Mouse (Mus musculus): ENCODE results near the gene Stk11. TPM values are rescaled to one million over a fixed set of nuclear protein-coding genes. Genes with fewer than 3 reads are reported as not detected.

Gene Stk11
- total and polyA plus RNA-seq, 2 experiments from 2014 or later = 14.8 to 77.8 TPM

DNA sequence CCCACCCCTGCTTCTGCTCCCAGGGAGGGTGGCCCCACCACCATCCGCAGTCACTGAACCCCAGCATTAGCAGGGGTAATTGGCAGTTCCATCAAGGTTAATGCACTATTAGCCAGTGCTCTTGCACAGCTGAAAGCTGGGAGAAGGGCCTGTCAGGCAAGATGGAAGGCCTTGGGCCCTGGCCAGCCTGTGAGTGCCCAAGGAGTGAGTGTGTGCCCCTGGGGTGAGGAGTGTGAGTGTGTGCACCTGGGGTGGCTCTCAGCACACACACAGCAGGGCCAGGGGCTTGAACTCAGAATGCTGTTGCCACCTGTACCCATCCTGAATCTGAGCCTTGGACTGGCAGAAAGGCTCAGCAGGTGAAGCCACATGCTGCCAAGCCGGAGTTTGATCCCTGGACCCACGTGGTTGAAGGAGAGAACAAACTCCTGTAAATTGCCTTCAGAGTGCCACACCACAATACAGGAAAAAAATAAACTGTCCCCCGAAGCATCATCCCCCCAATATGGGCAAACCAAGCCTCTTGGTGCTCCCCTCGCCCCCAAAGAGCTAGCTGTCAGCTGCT is 60.7 kb downstream of the Stk11 start:
- H3K4me2 ChIP-seq (ENCODE audit: low read depth) = no peak overlapping the region

DNA sequence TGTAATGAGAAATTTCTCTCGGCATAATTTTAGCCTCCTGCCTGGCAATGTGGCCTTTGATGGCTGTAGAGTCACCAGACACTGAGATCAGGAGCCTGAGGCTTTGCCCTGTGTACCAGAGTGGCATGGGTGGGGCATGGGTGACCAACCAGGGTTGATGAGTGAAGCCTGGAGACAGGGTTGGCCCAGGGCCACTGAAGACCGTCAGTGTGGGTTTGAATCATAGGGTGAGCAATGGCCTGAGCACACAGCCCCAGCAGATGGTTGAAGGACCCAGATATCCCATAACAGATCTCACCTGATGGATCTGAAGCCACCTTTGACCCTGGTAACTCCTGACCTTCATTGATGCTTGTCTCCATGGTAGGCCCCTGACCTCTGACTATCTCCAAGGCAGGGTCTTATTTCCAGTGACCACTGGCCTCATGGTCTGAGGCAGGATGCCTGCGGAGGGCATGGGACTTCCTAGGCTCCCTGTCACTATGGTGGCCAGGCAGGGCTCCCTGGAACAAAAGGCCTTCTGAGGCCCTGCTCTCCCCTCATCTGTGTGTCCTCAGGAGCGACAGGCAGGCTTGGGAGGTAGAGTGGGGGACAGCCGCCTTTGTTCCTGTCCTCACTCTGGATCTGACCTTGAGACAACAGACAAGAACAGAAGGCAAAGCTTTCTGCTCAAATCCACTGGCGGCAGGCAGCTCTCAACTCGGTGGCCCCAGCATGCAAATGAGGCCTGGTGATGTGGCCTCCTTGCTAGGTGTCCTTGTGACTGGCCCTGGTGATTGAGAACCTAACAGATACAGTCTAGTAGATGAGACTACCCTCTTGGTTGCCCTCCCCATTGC is 62.1 kb downstream of the Stk11 start:
- TF ChIP-seq CTCF (IDR thresholded peaks at IDR 0.05; ENCODE audit: low read depth) = no peak
- no peak for ATAC-seq
- no peak overlapping the region for H3K4me2 ChIP-seq (ENCODE audit: low read depth)
- H3K9ac ChIP-seq = no peak overlapping the region
- H3K4me3 ChIP-seq (ENCODE audit: low read depth, low read length) = no peak overlapping the region
- 65% methylated on average over 7 of the region's 7 CpGs for WGBS
- no peak for DNase-seq
- no peak overlapping the region for H3K27ac ChIP-seq (ENCODE audit: low read depth, low read length)
- H3K4me1 ChIP-seq (ENCODE audit: insufficient read depth) = peaks cover 18% of the 10 kb centered on the region
- no peaks in the 10 kb centered on the region for H3K27me3 ChIP-seq (ENCODE audit: insufficient read depth, low read length)
- H3K36me3 ChIP-seq (ENCODE audit: insufficient read depth) = no peaks in the 10 kb centered on the region
- no peaks in the 10 kb centered on the region for H3K9me3 ChIP-seq (ENCODE audit: low read length)

More for the DNA sequence above, 60.7 kb downstream of the Stk11 start:
- TF ChIP-seq CTCF (IDR thresholded peaks at IDR 0.05; ENCODE audit: low read depth) = no peak
- Histone ChIP-seq H3K27me3 (ENCODE audit: insufficient read depth, low read length) (no peaks in the 10 kb centered on the region), H3K4me1 (ENCODE audit: insufficient read depth) (peaks cover 15% of the 10 kb centered on the region), H3K27ac (ENCODE audit: low read depth, low read length) (no peak overlapping the region), H3K36me3 (ENCODE audit: insufficient read depth) (peaks cover 10% of the 10 kb centered on the region), H3K9ac (no peak overlapping the region), H3K4me3 (ENCODE audit: low read depth, low read length) (no peak overlapping the region), H3K9me3 (ENCODE audit: low read length) (no peaks in the 10 kb centered on the region)
- DNase-seq (no peak), ATAC-seq (no peak)
- WGBS = 70% methylated on average over 5 of the region's 5 CpGs

DNA sequence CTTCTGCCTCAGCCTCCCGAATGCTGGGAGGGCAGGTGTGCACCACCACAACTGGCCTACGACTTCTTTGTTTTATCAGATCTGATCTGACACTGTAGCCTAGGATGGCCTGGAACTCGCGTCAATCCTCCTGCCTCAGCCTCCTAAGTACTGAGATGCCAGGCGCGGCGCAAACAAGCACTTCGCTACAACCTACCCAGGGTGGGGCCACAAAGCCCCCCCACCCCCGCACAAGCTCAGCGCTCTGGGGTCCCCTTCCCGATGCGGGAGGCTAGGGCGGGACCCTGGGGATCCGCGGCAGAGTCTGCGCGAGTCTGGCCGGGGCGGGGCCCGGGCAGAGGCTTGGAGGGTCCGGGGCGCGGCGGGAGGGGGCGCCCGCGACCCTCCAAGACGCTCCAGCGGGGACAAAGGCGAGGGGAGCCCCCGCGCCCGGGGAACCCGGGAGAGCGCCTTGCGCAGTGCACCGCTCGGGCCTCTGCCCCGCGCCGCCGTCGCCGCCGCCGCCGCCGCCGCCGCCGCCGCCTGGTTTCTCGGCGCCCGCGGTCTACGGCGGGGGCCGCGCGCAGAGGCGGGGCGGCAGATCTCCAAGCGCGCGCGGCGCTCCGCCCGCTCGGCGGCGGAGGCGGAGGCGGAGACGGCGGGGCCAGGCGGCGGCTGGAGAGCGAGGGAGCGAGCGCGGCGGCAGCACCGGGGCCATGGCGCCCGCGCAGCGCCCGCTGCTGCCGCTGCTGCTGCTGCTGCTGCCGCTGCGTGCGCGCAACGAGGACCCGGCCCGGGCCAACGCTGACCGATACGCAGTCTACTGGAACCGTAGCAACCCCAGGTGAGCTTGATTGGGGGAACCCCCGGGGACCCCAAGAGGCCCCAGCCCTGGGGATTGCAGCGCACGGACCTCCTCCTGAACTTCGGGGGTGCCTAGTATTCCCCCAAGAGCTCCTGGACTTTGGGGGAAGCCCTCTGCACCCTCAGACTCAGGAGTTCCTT is 63.8 kb downstream of the Stk11 start, which contains the start of gene Efna2:
TSS of gene Efna2 (plus strand) at position 415 of the 984 bp plus-strand sequence.
- H3K27ac ChIP-seq (ENCODE audit: low read depth, low read length) = peak within 1 kb of the TSS; percentile 78
- no peaks in the 10 kb centered on the region for H3K36me3 ChIP-seq (ENCODE audit: insufficient read depth)
- TF ChIP-seq CTCF (IDR thresholded peaks at IDR 0.05; ENCODE audit: low read depth) = peak; percentile 13; the same call in 1 of the 2 replicates
- peak; percentile 77 for ATAC-seq
- peak within 1 kb of the TSS; percentile 81 for H3K9ac ChIP-seq
- peak within 1 kb of the TSS; percentile 78 for H3K4me3 ChIP-seq (ENCODE audit: low read depth, low read length)
- H3K4me2 ChIP-seq (ENCODE audit: low read depth) = peak within 1 kb of the TSS; percentile 68
- H3K9me3 ChIP-seq (ENCODE audit: low read length) = no peaks in the 10 kb centered on the region
- peak; percentile 80 for DNase-seq
- 4% methylated on average over 69 of the region's 106 CpGs for WGBS
- H3K27me3 ChIP-seq (ENCODE audit: insufficient read depth, low read length) = no peaks in the 10 kb centered on the region
- peaks cover 18% of the 10 kb centered on the region for H3K4me1 ChIP-seq (ENCODE audit: insufficient read depth)

Other genes starting within 250 kb of the Stk11 start
Only the 30 nearest of the 35 such genes appear.
- not detected in 2 replicates for gene Cfd, start 224.9 kb upstream of the Stk11 start, total RNA-seq (2014; rRNA removed)
- gene Cfd, start 224.9 kb upstream of the Stk11 start, polyA plus RNA-seq (2015; fragmentation: Nextera tagmentation; extraction: Ambion mirVana) = not detected in 2 replicates
- 47.0 and 60.9 TPM in 2 replicates for gene Med16, start 206.9 kb upstream of the Stk11 start, total RNA-seq (2014; rRNA removed)
- gene Med16, start 206.9 kb upstream of the Stk11 start, polyA plus RNA-seq (2015; fragmentation: Nextera tagmentation; extraction: Ambion mirVana) = 46.1 and 56.0 TPM in 2 replicates
- gene Gm26602, start 204.9 kb upstream of the Stk11 start, total RNA-seq (2014; rRNA removed) = not detected in 2 replicates
- 34.4 and 39.2 TPM in 2 replicates for gene Gm26602, start 204.9 kb upstream of the Stk11 start, polyA plus RNA-seq (2015; fragmentation: Nextera tagmentation; extraction: Ambion mirVana)
- 4.2 and 5.4 TPM in 2 replicates for gene Kiss1r, start 198.8 kb upstream of the Stk11 start, total RNA-seq (2014; rRNA removed)
- 3.4 and 3.6 TPM in 2 replicates for gene Kiss1r, start 198.8 kb upstream of the Stk11 start, polyA plus RNA-seq (2015; fragmentation: Nextera tagmentation; extraction: Ambion mirVana)
- gene R3hdm4, start 194.6 kb upstream of the Stk11 start, total RNA-seq (2014; rRNA removed) = 117 and 129 TPM in 2 replicates
- 282 and 333 TPM in 2 replicates for gene R3hdm4, start 194.6 kb upstream of the Stk11 start, polyA plus RNA-seq (2015; fragmentation: Nextera tagmentation; extraction: Ambion mirVana)
- 7.1 and 7.9 TPM in 2 replicates for gene Arid3a, start 188.8 kb upstream of the Stk11 start, total RNA-seq (2014; rRNA removed)
- 1.0 and 2.1 TPM in 2 replicates for gene Arid3a, start 188.8 kb upstream of the Stk11 start, polyA plus RNA-seq (2015; fragmentation: Nextera tagmentation; extraction: Ambion mirVana)
- 58.2 and 84.6 TPM in 2 replicates for gene Wdr18, start 155.7 kb upstream of the Stk11 start, total RNA-seq (2014; rRNA removed)
- gene Wdr18, start 155.7 kb upstream of the Stk11 start, polyA plus RNA-seq (2015; fragmentation: Nextera tagmentation; extraction: Ambion mirVana) = 91.9 and 107 TPM in 2 replicates
- 0.14 and 0.15 TPM in 2 replicates for gene Grin3b, start 145.1 kb upstream of the Stk11 start, total RNA-seq (2014; rRNA removed)
- gene Grin3b, start 145.1 kb upstream of the Stk11 start, polyA plus RNA-seq (2015; fragmentation: Nextera tagmentation; extraction: Ambion mirVana) = 0.09 and 0.18 TPM in 2 replicates
- 109 and 129 TPM in 2 replicates for gene Tmem259, start 131.5 kb upstream of the Stk11 start, total RNA-seq (2014; rRNA removed)
- gene Tmem259, start 131.5 kb upstream of the Stk11 start, polyA plus RNA-seq (2015; fragmentation: Nextera tagmentation; extraction: Ambion mirVana) = 25.6 and 26.5 TPM in 2 replicates
- gene Cnn2, start 127.2 kb upstream of the Stk11 start, total RNA-seq (2014; rRNA removed) = 19.5 and 28.2 TPM in 2 replicates
- gene Cnn2, start 127.2 kb upstream of the Stk11 start, polyA plus RNA-seq (2015; fragmentation: Nextera tagmentation; extraction: Ambion mirVana) = 15.7 and 17.0 TPM in 2 replicates
- 6.1 and 6.2 TPM in 2 replicates for gene Abca7, start 119.3 kb upstream of the Stk11 start, total RNA-seq (2014; rRNA removed)
- 1.1 TPM in 2 replicates for gene Abca7, start 119.3 kb upstream of the Stk11 start, polyA plus RNA-seq (2015; fragmentation: Nextera tagmentation; extraction: Ambion mirVana)
- 2.3 and 2.4 TPM in 2 replicates for gene Arhgap45, start 99.2 kb upstream of the Stk11 start, total RNA-seq (2014; rRNA removed)
- gene Arhgap45, start 99.2 kb upstream of the Stk11 start, polyA plus RNA-seq (2015; fragmentation: Nextera tagmentation; extraction: Ambion mirVana) = 1.2 and 1.7 TPM in 2 replicates
- gene Polr2e, start 76.0 kb upstream of the Stk11 start, total RNA-seq (2014; rRNA removed) = 104 and 129 TPM in 2 replicates
- 168 and 184 TPM in 2 replicates for gene Polr2e, start 76.0 kb upstream of the Stk11 start, polyA plus RNA-seq (2015; fragmentation: Nextera tagmentation; extraction: Ambion mirVana)
- gene Gpx4, start 68.6 kb upstream of the Stk11 start, total RNA-seq (2014; rRNA removed) = 401 and 478 TPM in 2 replicates
- 644 and 800 TPM in 2 replicates for gene Gpx4, start 68.6 kb upstream of the Stk11 start, polyA plus RNA-seq (2015; fragmentation: Nextera tagmentation; extraction: Ambion mirVana)
- gene Sbno2, start 10.2 kb upstream of the Stk11 start, total RNA-seq (2014; rRNA removed) = 19.2 and 24.2 TPM in 2 replicates
- gene Sbno2, start 10.2 kb upstream of the Stk11 start, polyA plus RNA-seq (2015; fragmentation: Nextera tagmentation; extraction: Ambion mirVana) = 4.6 and 6.8 TPM in 2 replicates
- gene Atp5d, start 22.8 kb downstream of the Stk11 start, total RNA-seq (2014; rRNA removed) = 154 and 193 TPM in 2 replicates
- 633 and 650 TPM in 2 replicates for gene Atp5d, start 22.8 kb downstream of the Stk11 start, polyA plus RNA-seq (2015; fragmentation: Nextera tagmentation; extraction: Ambion mirVana)
- 114 and 151 TPM in 2 replicates for gene Cbarp, start 25.0 kb downstream of the Stk11 start, total RNA-seq (2014; rRNA removed)
- gene Cbarp, start 25.0 kb downstream of the Stk11 start, polyA plus RNA-seq (2015; fragmentation: Nextera tagmentation; extraction: Ambion mirVana) = 57.5 and 68.2 TPM in 2 replicates
- 91.5 and 120 TPM in 2 replicates for gene Midn, start 32.5 kb downstream of the Stk11 start, total RNA-seq (2014; rRNA removed)
- gene Midn, start 32.5 kb downstream of the Stk11 start, polyA plus RNA-seq (2015; fragmentation: Nextera tagmentation; extraction: Ambion mirVana) = 19.3 and 21.3 TPM in 2 replicates
- 345 and 424 TPM in 2 replicates for gene Cirbp, start 50.2 kb downstream of the Stk11 start, total RNA-seq (2014; rRNA removed)
- 834 and 838 TPM in 2 replicates for gene Cirbp, start 50.2 kb downstream of the Stk11 start, polyA plus RNA-seq (2015; fragmentation: Nextera tagmentation; extraction: Ambion mirVana)
- gene 1600002K03Rik, start 57.1 kb downstream of the Stk11 start, total RNA-seq (2014; rRNA removed) = 4.2 and 5.0 TPM in 2 replicates
- gene 1600002K03Rik, start 57.1 kb downstream of the Stk11 start, polyA plus RNA-seq (2015; fragmentation: Nextera tagmentation; extraction: Ambion mirVana) = 5.0 and 6.0 TPM in 2 replicates
- 29.0 and 30.9 TPM in 2 replicates for gene Efna2, start 63.7 kb downstream of the Stk11 start, total RNA-seq (2014; rRNA removed)
- 30.6 and 31.3 TPM in 2 replicates for gene Efna2, start 63.7 kb downstream of the Stk11 start, polyA plus RNA-seq (2015; fragmentation: Nextera tagmentation; extraction: Ambion mirVana)
- 57.6 and 60.7 TPM in 2 replicates for gene Mum1, start 110.6 kb downstream of the Stk11 start, total RNA-seq (2014; rRNA removed)
- gene Mum1, start 110.6 kb downstream of the Stk11 start, polyA plus RNA-seq (2015; fragmentation: Nextera tagmentation; extraction: Ambion mirVana) = 41.1 and 50.4 TPM in 2 replicates
- 162 and 212 TPM in 2 replicates for gene Ndufs7, start 133.3 kb downstream of the Stk11 start, total RNA-seq (2014; rRNA removed)
- 343 and 394 TPM in 2 replicates for gene Ndufs7, start 133.3 kb downstream of the Stk11 start, polyA plus RNA-seq (2015; fragmentation: Nextera tagmentation; extraction: Ambion mirVana)
- gene Gamt, start 145.2 kb downstream of the Stk11 start, total RNA-seq (2014; rRNA removed) = 15.2 and 18.2 TPM in 2 replicates
- gene Gamt, start 145.2 kb downstream of the Stk11 start, polyA plus RNA-seq (2015; fragmentation: Nextera tagmentation; extraction: Ambion mirVana) = 20.8 and 21.8 TPM in 2 replicates
- gene Dazap1, start 145.7 kb downstream of the Stk11 start, total RNA-seq (2014; rRNA removed) = 120 and 122 TPM in 2 replicates
- gene Dazap1, start 145.7 kb downstream of the Stk11 start, polyA plus RNA-seq (2015; fragmentation: Nextera tagmentation; extraction: Ambion mirVana) = 42.4 and 46.1 TPM in 2 replicates
- 1,181 and 1,718 TPM in 2 replicates for gene Rps15, start 176.7 kb downstream of the Stk11 start, total RNA-seq (2014; rRNA removed)
- gene Rps15, start 176.7 kb downstream of the Stk11 start, polyA plus RNA-seq (2015; fragmentation: Nextera tagmentation; extraction: Ambion mirVana) = 681 and 897 TPM in 2 replicates
- 309 and 328 TPM in 2 replicates for gene Apc2, start 180.2 kb downstream of the Stk11 start, total RNA-seq (2014; rRNA removed)
- gene Apc2, start 180.2 kb downstream of the Stk11 start, polyA plus RNA-seq (2015; fragmentation: Nextera tagmentation; extraction: Ambion mirVana) = 85.3 and 112 TPM in 2 replicates
- 19.2 and 22.8 TPM in 2 replicates for gene 2310011J03Rik, start 204.7 kb downstream of the Stk11 start, total RNA-seq (2014; rRNA removed)
- 32.4 and 35.6 TPM in 2 replicates for gene 2310011J03Rik, start 204.7 kb downstream of the Stk11 start, polyA plus RNA-seq (2015; fragmentation: Nextera tagmentation; extraction: Ambion mirVana)
- 3.4 and 3.8 TPM in 2 replicates for gene Pcsk4, start 213.7 kb downstream of the Stk11 start, total RNA-seq (2014; rRNA removed)
- 7.4 TPM in 2 replicates for gene Pcsk4, start 213.7 kb downstream of the Stk11 start, polyA plus RNA-seq (2015; fragmentation: Nextera tagmentation; extraction: Ambion mirVana)
- gene Reep6, start 214.2 kb downstream of the Stk11 start, total RNA-seq (2014; rRNA removed) = 1.8 and 2.7 TPM in 2 replicates
- 5.1 and 6.4 TPM in 2 replicates for gene Reep6, start 214.2 kb downstream of the Stk11 start, polyA plus RNA-seq (2015; fragmentation: Nextera tagmentation; extraction: Ambion mirVana)

Measured in forebrain, postnatal 0 days (tissue).